Mouse (Mus musculus): Measurements from ENCODE around the gene Zrsr1. TPM values are rescaled to one million over a fixed set of nuclear protein-coding genes. Genes with fewer than 3 reads are reported as not detected.

Gene Zrsr1
- polyA plus RNA-seq (2014; fragmentation: Illumina TruSeq; extraction: RNeasy Lipid Tissue Mini Kit (QIAGEN cat#74804); ENCODE audit: low read depth, low replicate concordance), result 65.2 TPM

GRCm38 (mm10) chr11:22971835-22972709 lies at the start of gene Zrsr1:
Gene Zrsr1 (plus strand): TSS chr11:22972005.

GRCm38 (mm10) chr11:22981984-22982757 lies 10.4 kb downstream of the Zrsr1 start, which contains the start of the genes Gm28048 and Commd1:
Gene Gm28048 (minus strand): TSS chr11:22982090.
Gene Commd1 (minus strand): TSS chr11:22982382.

GRCm38 (mm10) chr11:22990393-22991126 lies 18.8 kb downstream of the Zrsr1 start, which contains the start of gene Cct4:
Gene Cct4 (plus strand): TSS chr11:22990519.

GRCm38 (mm10) chr11:23007481-23008180 lies 35.8 kb downstream of the Zrsr1 start, which contains the start of gene Fam161a:
Gene Fam161a (plus strand): TSS chr11:23007531.

Other genes with a start within 250 kb of the Zrsr1 start
- gene B3gnt2, start 111.0 kb upstream of the Zrsr1 start, polyA plus RNA-seq (2014; fragmentation: Illumina TruSeq; extraction: RNeasy Lipid Tissue Mini Kit (QIAGEN cat#74804); ENCODE audit: low read depth, low replicate concordance), result 41.5 TPM
- gene Gm28048, start 10.1 kb downstream of the Zrsr1 start, polyA plus RNA-seq (2014; fragmentation: Illumina TruSeq; extraction: RNeasy Lipid Tissue Mini Kit (QIAGEN cat#74804); ENCODE audit: low read depth, low replicate concordance), result 187 TPM
- gene Commd1, start 10.4 kb downstream of the Zrsr1 start, polyA plus RNA-seq (2014; fragmentation: Illumina TruSeq; extraction: RNeasy Lipid Tissue Mini Kit (QIAGEN cat#74804); ENCODE audit: low read depth, low replicate concordance), result 72.3 TPM
- 397 TPM for gene Cct4, start 18.5 kb downstream of the Zrsr1 start, polyA plus RNA-seq (2014; fragmentation: Illumina TruSeq; extraction: RNeasy Lipid Tissue Mini Kit (QIAGEN cat#74804); ENCODE audit: low read depth, low replicate concordance)
- 17.3 TPM for gene Fam161a, start 35.5 kb downstream of the Zrsr1 start, polyA plus RNA-seq (2014; fragmentation: Illumina TruSeq; extraction: RNeasy Lipid Tissue Mini Kit (QIAGEN cat#74804); ENCODE audit: low read depth, low replicate concordance)

Measured in adrenal gland, adult 10 weeks (tissue).